Mouse (Mus musculus): ENCODE measurements around the gene Mx1.

Mx1 gene

GRCm38 (mm10) chr16:97462481-97463181, at the start of gene Mx1:
Gene Mx1 (minus strand): TSS chr16:97462907.
- DNase-seq (ENCODE audit: low read depth, low spot score), result peak; percentile 51

- no peak for DNase-seq (ENCODE audit: low read depth, low spot score)
Observed at GRCm38 (mm10) chr16:97512347-97512751, 49.6 kb upstream of the Mx1 start.

- DNase-seq (ENCODE audit: low read depth, low spot score), result no peak
Observed at GRCm38 (mm10) chr16:97511495-97511894, 48.8 kb upstream of the Mx1 start.

- DNase-seq (ENCODE audit: low read depth, low spot score), result no peak
Observed at GRCm38 (mm10) chr16:97510849-97511248, 48.1 kb upstream of the Mx1 start.

- no peak for DNase-seq (ENCODE audit: low read depth, low spot score)
Observed at GRCm38 (mm10) chr16:97507783-97508182, 45.1 kb upstream of the Mx1 start.

- DNase-seq (ENCODE audit: low read depth, low spot score), result no peak
Observed at GRCm38 (mm10) chr16:97504793-97505192, 42.1 kb upstream of the Mx1 start.

GRCm38 (mm10) chr16:97503849-97504248, 41.1 kb upstream of the Mx1 start:
- no peak for DNase-seq (ENCODE audit: low read depth, low spot score)

GRCm38 (mm10) chr16:97500901-97501300, 38.2 kb upstream of the Mx1 start:
- DNase-seq (ENCODE audit: low read depth, low spot score), result no peak

- no peak for DNase-seq (ENCODE audit: low read depth, low spot score)
Observed at GRCm38 (mm10) chr16:97499450-97499849, 36.7 kb upstream of the Mx1 start.

- no peak for DNase-seq (ENCODE audit: low read depth, low spot score)
Observed at GRCm38 (mm10) chr16:97498139-97498538, 35.4 kb upstream of the Mx1 start.

- DNase-seq (ENCODE audit: low read depth, low spot score), result no peak
Observed at GRCm38 (mm10) chr16:97497682-97498081, 35.0 kb upstream of the Mx1 start.

- peak; percentile 51 for DNase-seq (ENCODE audit: low read depth, low spot score)
Observed at GRCm38 (mm10) chr16:97496026-97496425, 33.3 kb upstream of the Mx1 start.

- no peak for DNase-seq (ENCODE audit: low read depth, low spot score)
Observed at GRCm38 (mm10) chr16:97492369-97492768, 29.7 kb upstream of the Mx1 start.

GRCm38 (mm10) chr16:97478655-97479054, 15.9 kb upstream of the Mx1 start:
- no peak for DNase-seq (ENCODE audit: low read depth, low spot score)

GRCm38 (mm10) chr16:97476524-97476923, 13.8 kb upstream of the Mx1 start:
- DNase-seq (ENCODE audit: low read depth, low spot score), result no peak

GRCm38 (mm10) chr16:97475581-97475980, 12.9 kb upstream of the Mx1 start:
- peak; percentile 93 for DNase-seq (ENCODE audit: low read depth, low spot score)

- no peak for DNase-seq (ENCODE audit: low read depth, low spot score)
Observed at GRCm38 (mm10) chr16:97474671-97475070, 12.0 kb upstream of the Mx1 start.

- DNase-seq (ENCODE audit: low read depth, low spot score), result no peak
Observed at GRCm38 (mm10) chr16:97467993-97468791, 5.5 kb upstream of the Mx1 start.

- no peak for DNase-seq (ENCODE audit: low read depth, low spot score)
Observed at GRCm38 (mm10) chr16:97467472-97467871, 4.8 kb upstream of the Mx1 start.

- peak; percentile 65 for DNase-seq (ENCODE audit: low read depth, low spot score)
Observed at GRCm38 (mm10) chr16:97466182-97466957, 3.7 kb upstream of the Mx1 start.

GRCm38 (mm10) chr16:97461271-97461670, 1.4 kb downstream of the Mx1 start:
- DNase-seq (ENCODE audit: low read depth, low spot score), result peak; percentile 66

GRCm38 (mm10) chr16:97459831-97460230, 2.9 kb downstream of the Mx1 start:
- no peak for DNase-seq (ENCODE audit: low read depth, low spot score)

Measured in 3T3-L1 (cell line).